Mouse (Mus musculus) forebrain, embryonic 11.5 days (tissue): ENCODE data around the gene Cdv3. TPM values are rescaled to one million over a fixed set of nuclear protein-coding genes. Genes with fewer than 3 reads are reported as not detected.

Experiments
- ATAC-seq: fragments of 200-750 bp; cut with Nextera tagmentation; replicated peaks from 2 replicates; pipeline ENCODE4 v1.8.0; 2017; ENCODE audit warnings: moderate TSS enrichment; ENCODE audit not compliant: low FRiP score
- DNase-seq: peaks from one replicate; pipeline ENCODE4 v3.0.0-alpha.2; 2017; ENCODE audit warnings: low spot score
- H3K27ac ChIP-seq: fragments of 300-500 bp; sonication (generic); 2 replicates; pipeline ENCODE4 v1.5.1; 2014; ENCODE audit warnings: low read depth, low read length
- H3K27me3 ChIP-seq: fragments of 300-500 bp; sonication (generic); 2 replicates; pipeline ENCODE4 v1.6.1; 2014; ENCODE audit warnings: mild to moderate bottlenecking, low read length, mixed read lengths; ENCODE audit not compliant: control insufficient read depth, insufficient read depth
- H3K36me3 ChIP-seq: fragments of 300-500 bp; sonication (generic); 2 replicates; pipeline ENCODE4 v1.6.1; 2014; ENCODE audit warnings: mild to moderate bottlenecking, low read length, moderate library complexity, mixed read lengths; ENCODE audit not compliant: control insufficient read depth, insufficient read depth
- H3K4me1 ChIP-seq: fragments of 300-500 bp; sonication (generic); replicated peaks from 2 replicates; pipeline ENCODE4 v1.6.1; 2014; ENCODE audit warnings: low read length, mixed read lengths; ENCODE audit not compliant: control insufficient read depth, insufficient read depth
- H3K4me2 ChIP-seq: fragments of 300-500 bp; sonication (generic); 2 replicates; pipeline ENCODE4 v1.6.1; 2014; ENCODE audit warnings: low read depth, mild to moderate bottlenecking, low read length, moderate library complexity, mixed read lengths; ENCODE audit not compliant: severe bottlenecking
- H3K4me3 ChIP-seq: fragments of 300-500 bp; sonication (generic); 2 replicates; pipeline ENCODE4 v1.5.1; 2014; ENCODE audit warnings: low read depth, low read length
- H3K9ac ChIP-seq: fragments of 300-500 bp; sonication (generic); 2 replicates; pipeline ENCODE4 v1.6.1; 2014; ENCODE audit warnings: low read length
- H3K9me3 ChIP-seq: fragments of 300-500 bp; sonication (generic); 2 replicates; pipeline ENCODE4 v1.6.1; 2016; ENCODE audit warnings: low read length, mixed read lengths; ENCODE audit not compliant: control insufficient read depth
- WGBS: fragments of 180-500 bp; shearing (Covaris S2); extraction: QIAGEN DNeasy Blood & Tissue Kit; methylation state at CpG from one replicate; pipeline ENCODE4 v1.1.7; 2014; 5-methylcytosine and 5-hydroxymethylcytosine counted together
- polyA plus RNA-seq: library from polyadenylated mRNA; unstranded; fragments of >200 nt; fragmentation: Nextera tagmentation; extraction: Ambion mirVana; gene quantifications from 2 replicates; pipeline ENCODE4 v1.2.1, GENCODE M21; 2014

Cdv3 gene
- polyA plus RNA-seq, 1 experiment from 2014 or later = 150 TPM

DNA sequence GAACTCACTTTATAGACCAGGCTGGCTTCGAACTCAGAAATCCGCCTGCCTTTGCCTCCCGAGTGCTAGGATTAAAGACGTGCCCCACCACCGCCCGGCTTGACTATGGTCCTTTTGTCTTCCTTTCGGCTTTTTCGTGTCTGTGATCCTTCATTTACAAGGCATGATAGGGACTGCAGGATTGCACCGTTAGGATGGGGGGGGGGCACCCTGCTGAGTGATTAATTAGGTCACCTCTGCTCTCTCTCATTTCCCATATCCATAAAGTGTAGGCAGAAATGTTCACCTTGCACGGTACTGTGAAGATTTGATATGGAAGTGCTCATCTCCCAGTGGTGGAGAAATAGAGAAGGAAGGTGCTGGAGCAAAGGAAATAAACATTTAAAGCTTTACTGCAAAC, 13.0 kb upstream of the Cdv3 start:
- H3K4me3 ChIP-seq = no peak overlapping the region
- no peak for ATAC-seq
- 40% methylated on average over 10 of the region's 10 CpGs for WGBS
- no peaks in the 10 kb centered on the region; the same call in 1 of the 2 replicates for H3K36me3 ChIP-seq
- no peaks in the 10 kb centered on the region for H3K27me3 ChIP-seq
- no peaks in the 10 kb centered on the region for H3K4me1 ChIP-seq
- DNase-seq = no peak
- no peaks in the 10 kb centered on the region for H3K9me3 ChIP-seq
- H3K27ac ChIP-seq = no peak overlapping the region
- no peak overlapping the region for H3K9ac ChIP-seq
- no peak overlapping the region for H3K4me2 ChIP-seq

DNA sequence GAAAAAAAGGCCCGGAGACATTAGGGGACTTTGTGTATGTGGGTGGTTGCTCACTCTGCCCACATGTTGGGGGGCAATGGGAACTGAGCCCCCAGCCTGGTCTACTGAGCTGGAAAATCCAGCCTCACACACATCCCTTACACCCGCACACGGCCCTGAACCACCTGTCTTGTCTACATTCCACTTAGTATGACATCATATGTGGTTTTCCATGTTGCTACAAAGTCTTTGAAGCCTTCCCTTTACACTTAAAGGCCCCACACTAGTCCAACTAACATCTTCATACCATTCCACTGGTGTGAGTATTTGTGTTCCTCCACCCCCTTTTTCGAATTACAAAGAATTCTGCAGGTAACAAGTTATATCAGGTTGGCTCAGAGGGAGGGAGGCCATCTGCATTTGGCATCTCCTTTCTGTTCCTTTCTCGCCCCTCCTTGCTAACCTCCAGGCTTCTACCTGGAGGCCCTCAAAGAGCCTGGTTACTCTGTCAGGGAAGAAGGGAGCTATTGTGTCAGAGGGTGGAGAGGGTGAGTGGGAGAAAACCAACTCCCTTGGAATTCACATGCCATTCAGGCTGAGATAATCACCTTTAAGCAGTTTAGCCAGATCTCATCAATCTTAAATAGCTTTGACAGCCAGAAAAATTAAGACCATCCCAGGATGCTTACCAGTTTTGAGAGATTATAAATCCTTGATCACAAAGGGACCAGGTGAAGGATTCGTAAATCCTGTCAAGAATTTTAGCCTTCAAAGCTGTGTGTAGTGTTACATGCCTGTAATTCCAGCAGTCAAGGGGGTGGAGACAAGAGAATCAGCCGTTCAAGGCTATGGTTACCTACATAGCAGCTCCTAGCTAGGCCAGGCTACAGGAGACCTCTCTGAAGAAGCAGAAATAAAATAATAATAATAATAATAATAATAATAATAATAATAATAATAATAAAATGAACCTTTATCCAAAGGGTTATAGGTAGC, 11.0 kb upstream of the Cdv3 start:
- no peak overlapping the region for H3K4me2 ChIP-seq
- ATAC-seq (no peak), DNase-seq (no peak)
- WGBS = 73% methylated on average over 7 of the region's 7 CpGs
- H3K27ac ChIP-seq = no peak overlapping the region
- no peaks in the 10 kb centered on the region; the same call in 1 of the 2 replicates for H3K36me3 ChIP-seq
- H3K9ac ChIP-seq = no peak overlapping the region
- no peak overlapping the region for H3K4me3 ChIP-seq
- H3K9me3 ChIP-seq = no peaks in the 10 kb centered on the region
- no peaks in the 10 kb centered on the region for H3K27me3 ChIP-seq
- no peaks in the 10 kb centered on the region for H3K4me1 ChIP-seq

GRCm38 (mm10) chr9:103372271-103373010, 6.8 kb upstream of the Cdv3 start:
- Histone ChIP-seq H3K27ac (no peak overlapping the region), H3K4me3 (no peak overlapping the region), H3K9me3 (no peaks in the 10 kb centered on the region), H3K36me3 (no peaks in the 10 kb centered on the region; the same call in 1 of the 2 replicates), H3K4me1 (no peaks in the 10 kb centered on the region), H3K4me2 (no peak overlapping the region), H3K27me3 (no peaks in the 10 kb centered on the region), H3K9ac (no peak overlapping the region)
- WGBS = 72% methylated on average over 5 of the region's 5 CpGs
- no peak for ATAC-seq
- DNase-seq = no peak

DNA sequence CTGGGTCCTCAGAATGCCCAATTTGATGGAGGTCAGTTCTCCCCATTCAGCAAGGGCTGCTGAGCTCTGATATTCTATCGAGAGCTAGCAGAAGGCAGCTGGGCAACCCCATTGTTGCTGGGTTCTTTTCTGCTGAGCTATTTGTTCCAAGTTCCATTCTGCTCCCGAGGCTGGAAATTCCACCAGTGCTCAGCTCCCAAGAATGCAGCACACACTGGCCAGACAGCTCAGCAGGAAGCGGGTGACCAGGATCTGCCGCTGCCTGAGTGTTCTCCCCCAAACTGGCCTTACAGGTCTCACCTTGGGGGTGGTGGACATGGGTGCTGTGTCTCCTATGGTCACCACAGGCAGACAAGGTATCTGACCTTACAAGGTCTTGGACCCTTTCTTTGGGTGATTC, 4.3 kb upstream of the Cdv3 start:
- Histone ChIP-seq H3K27ac (no peak overlapping the region), H3K4me2 (no peak overlapping the region), H3K36me3 (no peaks in the 10 kb centered on the region; the same call in 1 of the 2 replicates), H3K27me3 (no peaks in the 10 kb centered on the region), H3K9ac (no peak overlapping the region), H3K4me1 (peaks cover 3% of the 10 kb centered on the region), H3K9me3 (no peaks in the 10 kb centered on the region), H3K4me3 (no peak overlapping the region)
- WGBS = 62% methylated on average over 4 of the region's 4 CpGs
- ATAC-seq (no peak), DNase-seq (no peak)

DNA sequence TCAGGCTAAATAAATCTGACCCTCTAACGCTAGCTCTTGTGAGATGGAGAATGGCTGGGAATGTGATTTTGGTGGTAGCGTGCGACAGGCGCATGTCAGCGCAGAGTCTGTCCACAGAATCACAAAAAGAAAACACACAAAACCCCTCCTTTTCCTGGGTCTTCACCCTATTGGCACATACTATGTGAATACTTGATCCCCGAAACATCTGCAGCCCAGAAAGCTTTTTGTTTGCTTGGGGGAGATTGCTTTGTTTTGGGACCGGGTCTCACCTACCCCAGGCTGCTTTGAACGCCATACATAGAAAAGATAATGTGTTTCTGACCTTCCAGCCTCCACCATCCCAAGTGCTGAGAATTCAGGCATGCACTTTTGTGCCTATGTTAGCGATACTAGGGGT, 716 bp upstream of the Cdv3 start:
- Histone ChIP-seq H3K9me3 (no peaks in the 10 kb centered on the region), H3K4me1 (peaks cover 3% of the 10 kb centered on the region), H3K27me3 (no peaks in the 10 kb centered on the region), H3K27ac (peak overlapping the region; percentile 37; the same call in 1 of the 2 replicates), H3K4me3 (peak overlapping the region; percentile 17), H3K36me3 (no peaks in the 10 kb centered on the region), H3K4me2 (peak overlapping the region; percentile 53), H3K9ac (peak overlapping the region; percentile 47; the same call in 1 of the 2 replicates)
- ATAC-seq (no peak), DNase-seq (no peak)
- WGBS = 57% methylated on average over 9 of the region's 9 CpGs

GRCm38 (mm10) chr9:103364601-103365289, 895 bp downstream of the Cdv3 start:
- H3K4me3 ChIP-seq = peak overlapping the region; percentile 88
- H3K27me3 ChIP-seq = no peaks in the 10 kb centered on the region
- DNase-seq (no peak), ATAC-seq (peak; percentile 40)
- H3K4me2 ChIP-seq = peak overlapping the region; percentile 90
- peak overlapping the region; percentile 96 for H3K9ac ChIP-seq
- H3K27ac ChIP-seq = peak overlapping the region; percentile 95
- WGBS = 4% methylated on average over 63 of the region's 94 CpGs
- H3K36me3 ChIP-seq = no peaks in the 10 kb centered on the region
- H3K9me3 ChIP-seq = no peaks in the 10 kb centered on the region
- H3K4me1 ChIP-seq = peaks cover 3% of the 10 kb centered on the region

- no peak for DNase-seq
- H3K4me2 ChIP-seq = peak overlapping the region; percentile 90
- 2% methylated on average over 21 of the region's 21 CpGs for WGBS
- H3K36me3 ChIP-seq = no peaks in the 10 kb centered on the region; the same call in 1 of the 2 replicates
- H3K9ac ChIP-seq = peak overlapping the region; percentile 96
- H3K27ac ChIP-seq = no peak overlapping the region; the same call in 1 of the 2 replicates
- ATAC-seq = no peak
- H3K27me3 ChIP-seq = no peaks in the 10 kb centered on the region
- peaks cover 3% of the 10 kb centered on the region for H3K4me1 ChIP-seq
- H3K9me3 ChIP-seq = no peaks in the 10 kb centered on the region
- H3K4me3 ChIP-seq = peak overlapping the region; percentile 88
Measured at GRCm38 (mm10) chr9:103363730-103364417, 1.8 kb downstream of the Cdv3 start.

- Histone ChIP-seq H3K27ac (no peak overlapping the region), H3K36me3 (no peaks in the 10 kb centered on the region; the same call in 1 of the 2 replicates), H3K4me3 (peak overlapping the region; percentile 88), H3K4me1 (peaks cover 3% of the 10 kb centered on the region), H3K4me2 (peak overlapping the region; percentile 90; the same call in 1 of the 2 replicates), H3K27me3 (no peaks in the 10 kb centered on the region), H3K9me3 (no peaks in the 10 kb centered on the region), H3K9ac (no peak overlapping the region; the same call in 1 of the 2 replicates)
- 71% methylated on average over 6 of the region's 6 CpGs for WGBS
- ATAC-seq (no peak), DNase-seq (no peak)
Measured at GRCm38 (mm10) chr9:103363088-103363487, 2.6 kb downstream of the Cdv3 start.
